Mouse (Mus musculus): Measurements from ENCODE around the gene Aplnr. TPM values are rescaled to one million over a fixed set of nuclear protein-coding genes. Genes with fewer than 3 reads are reported as not detected.
A peak's percentile ranks its signal among the peaks of the same experiment; 100 is the strongest.

Aplnr gene
- total RNA-seq, 1 experiment from 2014 or later: 97.3 TPM

GRCm38 (mm10) chr2:85136831-85137520, 951 bp downstream of the Aplnr start:
- DNase-seq: no peak

GRCm38 (mm10) chr2:85137601-85138140, 1.6 kb downstream of the Aplnr start:
- no peak for DNase-seq

- DNase-seq: no peak
Measured at GRCm38 (mm10) chr2:85138143-85138542, 2.1 kb downstream of the Aplnr start.

GRCm38 (mm10) chr2:85139393-85139792, 3.4 kb downstream of the Aplnr start:
- no peak for DNase-seq

- DNase-seq: no peak
Measured at GRCm38 (mm10) chr2:85139846-85140245, 3.8 kb downstream of the Aplnr start.

GRCm38 (mm10) chr2:85140833-85141232, 4.8 kb downstream of the Aplnr start:
- no peak for DNase-seq

- no peak for DNase-seq
Measured at GRCm38 (mm10) chr2:85144908-85145307, 8.9 kb downstream of the Aplnr start.

DNA sequence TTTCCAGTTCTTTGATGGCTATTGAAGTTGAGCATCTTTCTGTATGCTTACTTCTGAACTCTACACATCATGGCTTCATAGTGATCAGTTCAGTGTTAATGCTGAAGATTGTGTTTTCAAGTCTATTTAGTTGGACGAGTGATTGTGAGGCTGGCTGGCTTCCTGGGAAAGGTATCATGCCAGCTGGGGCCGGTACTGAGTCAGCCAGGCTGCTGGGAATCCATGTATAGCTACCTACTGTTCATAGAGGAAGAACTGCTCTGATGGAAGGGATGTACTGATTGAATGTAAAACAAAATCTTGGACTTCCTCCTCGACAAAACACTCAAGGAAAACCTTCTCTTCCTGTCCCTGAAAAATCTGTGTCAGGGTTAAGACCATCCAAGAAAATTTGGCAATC, 9.3 kb downstream of the Aplnr start:
- DNase-seq: no peak

GRCm38 (mm10) chr2:85147481-85147880, 11.5 kb downstream of the Aplnr start:
- DNase-seq: no peak

- no peak for DNase-seq
Measured at GRCm38 (mm10) chr2:85150373-85150772, 14.3 kb downstream of the Aplnr start.

GRCm38 (mm10) chr2:85151233-85151632, 15.2 kb downstream of the Aplnr start:
- no peak for DNase-seq

DNA sequence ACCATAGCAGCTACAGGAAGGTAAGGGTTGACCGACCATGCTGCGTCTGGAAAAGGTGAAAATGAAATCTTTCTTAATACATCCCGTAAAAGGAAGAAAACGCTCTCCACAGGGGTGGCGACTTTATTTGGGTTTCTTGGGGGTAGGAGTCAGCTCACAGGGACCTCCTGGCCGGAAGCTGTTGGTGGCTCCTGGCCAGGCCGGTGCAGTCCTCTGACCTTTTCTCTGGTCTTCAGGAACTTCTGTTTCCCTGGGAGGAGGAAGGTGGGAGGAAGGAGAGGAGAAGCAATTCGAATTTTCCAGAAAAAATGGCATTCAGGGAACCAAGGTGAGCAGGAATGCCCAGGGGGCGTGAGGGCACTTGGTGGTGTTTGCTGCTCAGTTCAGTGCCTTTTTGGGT, 19.3 kb downstream of the Aplnr start:
- DNase-seq: peak; percentile 27

GRCm38 (mm10) chr2:85156136-85156535, 20.1 kb downstream of the Aplnr start:
- DNase-seq: no peak

GRCm38 (mm10) chr2:85157382-85157781, 21.4 kb downstream of the Aplnr start:
- DNase-seq: no peak

- no peak for DNase-seq
Measured at GRCm38 (mm10) chr2:85160901-85161637, 25.0 kb downstream of the Aplnr start.

- no peak for DNase-seq
Measured at GRCm38 (mm10) chr2:85161638-85162093, 25.6 kb downstream of the Aplnr start.

DNA sequence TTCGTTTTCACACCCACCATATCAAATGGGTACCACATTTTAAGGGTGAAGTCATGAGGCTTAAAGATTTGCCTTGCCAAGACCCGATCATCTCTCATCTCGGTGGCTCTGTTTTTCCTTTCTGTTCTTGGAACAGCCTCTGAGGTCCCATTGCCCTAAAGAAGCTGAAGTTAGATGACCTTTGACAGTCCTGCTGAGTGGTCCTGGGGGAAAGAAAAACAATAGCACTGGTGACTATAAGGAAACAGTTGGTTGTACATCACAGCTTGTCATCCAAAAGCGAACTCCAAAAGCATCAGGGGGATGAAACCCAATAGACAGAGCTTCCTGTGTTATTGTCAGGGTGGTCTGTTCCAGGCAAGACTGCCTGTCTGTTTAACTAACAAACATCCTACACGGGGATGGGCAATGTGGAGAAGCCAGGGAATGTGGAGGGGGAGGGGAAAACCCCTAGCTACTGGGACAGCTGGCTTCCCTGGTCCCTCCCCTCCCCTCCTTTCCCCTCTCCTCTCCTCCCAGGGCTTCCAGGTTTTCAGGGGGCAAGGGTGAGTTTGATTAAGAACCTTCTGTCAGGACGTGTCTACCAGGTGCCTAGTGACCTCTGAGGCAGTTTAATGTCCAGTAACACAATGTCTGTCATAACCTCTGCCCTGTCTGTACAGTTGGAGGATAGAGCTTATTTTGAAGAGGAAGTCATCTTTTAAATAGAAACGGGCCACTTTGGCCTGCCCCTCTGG, 27.5 kb downstream of the Aplnr start:
- DNase-seq: peak; percentile 58

- peak; percentile 7 for DNase-seq
Measured at GRCm38 (mm10) chr2:85167624-85168023, 31.6 kb downstream of the Aplnr start.

- DNase-seq: no peak
Measured at GRCm38 (mm10) chr2:85168327-85168726, 32.3 kb downstream of the Aplnr start.

- no peak for DNase-seq
Measured at GRCm38 (mm10) chr2:85172071-85172762, 36.2 kb downstream of the Aplnr start.

GRCm38 (mm10) chr2:85172763-85173103, 36.7 kb downstream of the Aplnr start:
- DNase-seq: no peak

GRCm38 (mm10) chr2:85173545-85173944, 37.5 kb downstream of the Aplnr start:
- no peak for DNase-seq

Measured in adrenal gland, postnatal 14 days (tissue).